Mouse (Mus musculus) activated CD4-positive, CD25-positive, alpha-beta regulatory T cell, adult 4 months (primary cell): ENCODE data around the gene Ctf1. TPM values are rescaled to one million over a fixed set of nuclear protein-coding genes. Genes with fewer than 3 reads are reported as not detected.

Experiments
- ATAC-seq: one replicate; pipeline ENCODE4 v1.8.0; 2017
- polyA plus RNA-seq, 2 experiments: library from polyadenylated mRNA; unstranded; fragments of 100-300 nt; shearing (Covaris generic); gene quantifications; one replicate each; pipeline ENCODE4 v1.2.1; 2017

Ctf1 gene
- not detected for polyA plus RNA-seq

- ATAC-seq, result no peak
These were observed at the start of gene Ctf1 for GRCm38 (mm10) chr7:127712461-127713385. TSS of gene Ctf1 (plus strand) at chr7:127712736.

- ATAC-seq, result no peak
These were observed 49.6 kb upstream of the Ctf1 start for GRCm38 (mm10) chr7:127662926-127663325.

GRCm38 (mm10) chr7:127666066-127666654 is 46.4 kb upstream of the Ctf1 start:
- no peak for ATAC-seq

- ATAC-seq, result no peak
These were observed 45.9 kb upstream of the Ctf1 start for GRCm38 (mm10) chr7:127666679-127667078.

GRCm38 (mm10) chr7:127667171-127667570 is 45.4 kb upstream of the Ctf1 start:
- no peak for ATAC-seq

GRCm38 (mm10) chr7:127671880-127672774 is 40.4 kb upstream of the Ctf1 start:
- no peak for ATAC-seq

- ATAC-seq, result no peak
These were observed 39.8 kb upstream of the Ctf1 start for GRCm38 (mm10) chr7:127672776-127673175.

GRCm38 (mm10) chr7:127674977-127675376 is 37.6 kb upstream of the Ctf1 start:
- no peak for ATAC-seq

- no peak for ATAC-seq
These were observed 37.1 kb upstream of the Ctf1 start for GRCm38 (mm10) chr7:127675391-127675811.

GRCm38 (mm10) chr7:127677077-127677476 is 35.5 kb upstream of the Ctf1 start:
- ATAC-seq, result no peak

GRCm38 (mm10) chr7:127677609-127678008 is 34.9 kb upstream of the Ctf1 start:
- ATAC-seq, result no peak

- no peak for ATAC-seq
These were observed 33.7 kb upstream of the Ctf1 start for GRCm38 (mm10) chr7:127678811-127679210.

GRCm38 (mm10) chr7:127680541-127680940 is 32.0 kb upstream of the Ctf1 start:
- ATAC-seq, result no peak

- ATAC-seq, result no peak
These were observed 30.5 kb upstream of the Ctf1 start for GRCm38 (mm10) chr7:127681888-127682553.

GRCm38 (mm10) chr7:127685304-127686018 is 27.1 kb upstream of the Ctf1 start:
- no peak for ATAC-seq

GRCm38 (mm10) chr7:127686740-127687449 is 25.6 kb upstream of the Ctf1 start:
- ATAC-seq, result no peak

- no peak for ATAC-seq
These were observed 23.6 kb upstream of the Ctf1 start for GRCm38 (mm10) chr7:127688935-127689334.

GRCm38 (mm10) chr7:127689626-127690280 is 22.8 kb upstream of the Ctf1 start:
- no peak for ATAC-seq

- ATAC-seq, result no peak
These were observed 21.1 kb upstream of the Ctf1 start for GRCm38 (mm10) chr7:127691221-127691989.

- ATAC-seq, result no peak
These were observed 19.2 kb upstream of the Ctf1 start for GRCm38 (mm10) chr7:127693290-127693689.
